Mouse (Mus musculus): ENCODE measurements around the gene Plcl1. TPM values are rescaled to one million over a fixed set of nuclear protein-coding genes. Genes with fewer than 3 reads are reported as not detected.

Gene Plcl1
- polyA plus RNA-seq, 2 experiments: 0.05 to 0.12 TPM

GRCm38 (mm10) chr1:55525748-55526147 is 120.0 kb downstream of the Plcl1 start:
- no peak for DNase-seq (ENCODE audit: low read depth in 3 of 3, low spot score in 3 of 3)
- ATAC-seq (ENCODE audit: insufficient read depth): no peak
- no peak overlapping the region for H3K4me3 ChIP-seq (ENCODE audit: insufficient read depth in 1 of 2, low read depth in 2 of 2, low read length in 2 of 2)
- 65% methylated on average over 2 of the region's 2 CpGs for WGBS (ENCODE audit: insufficient replicate concordance)
- TF ChIP-seq CTCF (IDR thresholded peaks at IDR 0.05; ENCODE audit: low read depth) (no peak), EP300 (IDR thresholded peaks at IDR 0.05; ENCODE audit: low read depth) (no peak)
- no peak overlapping the region for H3K27ac ChIP-seq
- H3K4me1 ChIP-seq (replicated peaks; ENCODE audit: control insufficient read depth in 2 of 2, insufficient read depth in 2 of 2, low read length in 1 of 2): 0 out of 4 replicates have a peak, but pooled peaks cover 0 to 2% of the 10 kb centered on the region in 2 experiments
- no peaks in the 10 kb centered on the region; the same call in 1 of the 2 replicates for H3K27me3 ChIP-seq (ENCODE audit: control insufficient read depth, insufficient read depth, low read length)
- no peak overlapping the region for H3K9ac ChIP-seq (replicated peaks)
- no peak overlapping the region for H3K4me2 ChIP-seq (ENCODE audit: low read depth)
- no peaks in the 10 kb centered on the region for H3K9me3 ChIP-seq (ENCODE audit: control insufficient read depth, low read length)
- no peaks in the 10 kb centered on the region for H3K36me3 ChIP-seq (replicated peaks; ENCODE audit: control insufficient read depth, insufficient read depth, low read depth)

GRCm38 (mm10) chr1:55528547-55529304 is 123.0 kb downstream of the Plcl1 start:
- Histone ChIP-seq H3K27ac (no peak overlapping the region), H3K4me3 (ENCODE audit: insufficient read depth in 1 of 2, low read depth in 2 of 2, low read length in 2 of 2) (no peak overlapping the region), H3K9me3 (ENCODE audit: control insufficient read depth, low read length) (no peaks in the 10 kb centered on the region), H3K36me3 (replicated peaks; ENCODE audit: control insufficient read depth, insufficient read depth, low read depth) (no peaks in the 10 kb centered on the region), H3K4me2 (ENCODE audit: low read depth) (no peak overlapping the region), H3K27me3 (ENCODE audit: control insufficient read depth, insufficient read depth, low read length) (no peaks in the 10 kb centered on the region; the same call in 1 of the 2 replicates), H3K4me1 (replicated peaks; ENCODE audit: control insufficient read depth in 2 of 2, insufficient read depth in 2 of 2, low read length in 1 of 2) (0 out of 4 replicates have a peak, but pooled peaks cover 0 to 2% of the 10 kb centered on the region in 2 experiments), H3K9ac (replicated peaks) (no peak overlapping the region)
- ATAC-seq (ENCODE audit: insufficient read depth) (no peak), DNase-seq (ENCODE audit: low read depth in 3 of 3, low spot score in 3 of 3) (no peak)
- 13% methylated on average over 7 of the region's 7 CpGs for WGBS (ENCODE audit: insufficient replicate concordance)
- no peak for TF ChIP-seq EP300 (IDR thresholded peaks at IDR 0.05; ENCODE audit: low read depth)
- no peak for TF ChIP-seq CTCF (IDR thresholded peaks at IDR 0.05; ENCODE audit: low read depth)

- TF ChIP-seq EP300 (IDR thresholded peaks at IDR 0.05; ENCODE audit: low read depth) (no peak), CTCF (IDR thresholded peaks at IDR 0.05; ENCODE audit: low read depth) (no peak)
- Histone ChIP-seq H3K9me3 (ENCODE audit: control insufficient read depth, low read length) (no peaks in the 10 kb centered on the region), H3K9ac (replicated peaks) (no peak overlapping the region), H3K4me1 (replicated peaks; ENCODE audit: control insufficient read depth in 2 of 2, insufficient read depth in 2 of 2, low read length in 1 of 2) (no peaks in the 10 kb centered on the region), H3K27ac (no peak overlapping the region), H3K36me3 (replicated peaks; ENCODE audit: control insufficient read depth, insufficient read depth, low read depth) (no peaks in the 10 kb centered on the region), H3K4me2 (ENCODE audit: low read depth) (no peak overlapping the region), H3K27me3 (ENCODE audit: control insufficient read depth, insufficient read depth, low read length) (no peaks in the 10 kb centered on the region; the same call in 1 of the 2 replicates), H3K4me3 (ENCODE audit: insufficient read depth in 1 of 2, low read depth in 2 of 2, low read length in 2 of 2) (no peak overlapping the region)
- WGBS (ENCODE audit: insufficient replicate concordance): 42% methylated on average over 1 of the region's 1 CpGs
- DNase-seq (ENCODE audit: low read depth in 3 of 3, low spot score in 3 of 3): no peak
- no peak for ATAC-seq (ENCODE audit: insufficient read depth)
These were observed 128.1 kb downstream of the Plcl1 start for GRCm38 (mm10) chr1:55533823-55534222.

GRCm38 (mm10) chr1:55554405-55554804 is 148.7 kb downstream of the Plcl1 start:
- no peaks in the 10 kb centered on the region; a peak in 1 of 4 replicates for H3K4me1 ChIP-seq (replicated peaks; ENCODE audit: control insufficient read depth in 2 of 2, insufficient read depth in 2 of 2, low read length in 1 of 2)
- H3K9me3 ChIP-seq (ENCODE audit: control insufficient read depth, low read length): no peaks in the 10 kb centered on the region
- H3K27me3 ChIP-seq (ENCODE audit: control insufficient read depth, insufficient read depth, low read length): no peaks in the 10 kb centered on the region
- no peak overlapping the region for H3K27ac ChIP-seq
- H3K9ac ChIP-seq (replicated peaks): no peak overlapping the region
- ATAC-seq (ENCODE audit: insufficient read depth) (no peak), DNase-seq (ENCODE audit: low read depth in 3 of 3, low spot score in 3 of 3) (no peak)
- TF ChIP-seq CTCF (IDR thresholded peaks at IDR 0.05; ENCODE audit: low read depth) (no peak), EP300 (IDR thresholded peaks at IDR 0.05; ENCODE audit: low read depth) (no peak)
- no peaks in the 10 kb centered on the region for H3K36me3 ChIP-seq (replicated peaks; ENCODE audit: control insufficient read depth, insufficient read depth, low read depth)
- H3K4me3 ChIP-seq (ENCODE audit: insufficient read depth in 1 of 2, low read depth in 2 of 2, low read length in 2 of 2): no peak overlapping the region
- 64% methylated on average over 3 of the region's 3 CpGs for WGBS (ENCODE audit: insufficient replicate concordance)
- no peak overlapping the region for H3K4me2 ChIP-seq (ENCODE audit: low read depth)

- no peak for ATAC-seq (ENCODE audit: insufficient read depth)
- no peak for TF ChIP-seq EP300 (IDR thresholded peaks at IDR 0.05; ENCODE audit: low read depth)
- no peak for TF ChIP-seq CTCF (IDR thresholded peaks at IDR 0.05; ENCODE audit: low read depth)
- WGBS (ENCODE audit: insufficient replicate concordance): 63% methylated on average over 7 of the region's 7 CpGs
- H3K27me3 ChIP-seq (ENCODE audit: control insufficient read depth, insufficient read depth, low read length): no peaks in the 10 kb centered on the region
- H3K4me3 ChIP-seq (ENCODE audit: insufficient read depth in 1 of 2, low read depth in 2 of 2, low read length in 2 of 2): no peak overlapping the region
- DNase-seq (ENCODE audit: low read depth in 3 of 3, low spot score in 3 of 3): no peak
- H3K4me2 ChIP-seq (ENCODE audit: low read depth): no peak overlapping the region
- H3K27ac ChIP-seq: no peak overlapping the region
- H3K36me3 ChIP-seq (replicated peaks; ENCODE audit: control insufficient read depth, insufficient read depth, low read depth): no peaks in the 10 kb centered on the region
- no peaks in the 10 kb centered on the region for H3K9me3 ChIP-seq (ENCODE audit: control insufficient read depth, low read length)
- H3K4me1 ChIP-seq (replicated peaks; ENCODE audit: control insufficient read depth in 2 of 2, insufficient read depth in 2 of 2, low read length in 1 of 2): no peaks in the 10 kb centered on the region; a peak in 1 of 4 replicates
- H3K9ac ChIP-seq (replicated peaks): no peak overlapping the region
These were observed 152.2 kb downstream of the Plcl1 start for GRCm38 (mm10) chr1:55557960-55558359.

Measured in liver, embryonic 14.5 days (tissue).